ENCODE assay signal across 1 mouse cellular context in the genomic region with DNA sequence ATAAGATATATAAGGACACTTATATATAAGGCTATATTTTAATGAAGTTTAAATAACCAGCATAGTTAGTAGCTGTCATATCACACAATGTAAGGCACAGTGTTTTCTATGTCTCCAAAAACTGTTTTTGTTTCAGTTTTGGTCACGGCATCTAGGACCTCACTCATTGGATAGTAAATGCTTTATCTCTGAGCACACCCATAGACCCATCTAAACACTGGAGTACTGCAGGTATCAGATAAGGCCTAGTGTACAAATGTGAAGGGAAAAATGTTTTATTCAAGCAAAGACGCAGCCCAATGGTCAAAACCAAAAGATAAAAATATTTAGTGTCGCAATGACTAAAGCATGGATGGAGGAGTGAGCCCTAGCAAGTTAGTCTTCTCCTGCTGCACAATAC.
TF ChIP-seq lines count a peak whose summit lies in the region.

No protein-coding gene starts in this region.

TF ChIP-seq in MEL, 35 proteins besides CTCF, POLR2A, EP300 and RAD21 (continued from another document):
- no peak for TF ChIP-seq GABPA (IDR thresholded peaks at IDR 0.05; ENCODE audit: low read depth, low read length)
